Mouse (Mus musculus) megakaryocyte, embryonic 14.5 days (primary cell): ENCODE data around the gene Rasa4.

Experiments used
- FLI1 ChIP-seq: IDR thresholded peaks from 2 replicates; pipeline ENCODE4 v1.6.1; 2012; ENCODE audit warnings: low read length, inconsistent platforms, mixed read lengths
- GATA1 ChIP-seq: IDR thresholded peaks from 3 replicates; pipeline ENCODE4 v1.6.1; 2012; ENCODE audit warnings: mixed read lengths, low read length, inconsistent platforms, borderline replicate concordance

- TF ChIP-seq GATA1 (no peak), FLI1 (no peak)
Measured at GRCm38 (mm10) chr5:136116784-136117112, 33.0 kb downstream of the Rasa4 start.
